In the genomic region with DNA sequence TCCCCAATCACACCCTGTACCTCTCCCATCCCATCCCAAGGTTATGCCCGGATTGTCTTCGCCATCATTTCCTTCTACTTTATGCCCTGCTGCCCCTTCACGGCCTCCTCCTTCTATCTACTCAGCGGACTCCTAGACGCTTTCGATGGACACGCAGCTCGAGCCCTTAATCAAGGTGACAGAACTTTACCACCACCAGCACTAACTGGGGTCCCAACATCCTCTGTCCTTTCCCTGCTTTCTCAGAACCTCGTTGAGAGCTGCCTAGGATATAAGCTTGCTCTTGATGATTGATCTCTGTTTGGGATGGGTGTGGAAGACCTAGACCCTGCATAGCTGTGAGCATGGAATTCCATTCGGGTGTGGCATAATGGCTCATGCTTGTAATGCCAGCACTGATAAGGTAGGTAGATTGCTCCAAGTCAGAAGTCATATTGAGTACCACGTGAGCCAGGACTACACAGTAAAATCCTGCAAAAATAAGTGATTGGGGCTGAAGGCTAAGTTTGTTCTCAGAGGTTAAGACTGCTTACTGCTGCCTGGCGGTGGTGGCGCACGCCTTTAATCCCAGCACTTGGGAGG, we compare ENCODE assay signal across 8 mouse cellular contexts. TPM values are rescaled to one million over a fixed set of nuclear protein-coding genes. Genes with fewer than 3 reads are reported as not detected.
DNase-seq lines count a peak whose midpoint lies in the region; ATAC-seq and TF ChIP-seq lines count a peak whose summit lies in the region.

No protein-coding gene starts in this region.

- 0 out of 2 replicates have a peak, but pooled peaks have one; percentile 40 for ATAC-seq in intestine, embryonic 14.5 days (replicated peaks; ENCODE audit: low FRiP score, low TSS enrichment, low read depth)

- peaks cover 3% of the 10 kb centered on the region for H3K4me1 ChIP-seq in lung, adult 2 months (ENCODE audit: control insufficient read depth, insufficient read depth, low read length)
- H3K4me1 ChIP-seq in intestine, embryonic 14.5 days (replicated peaks; ENCODE audit: control insufficient read depth, insufficient read depth, low read length) = 0 out of 2 replicates have a peak, but pooled peaks cover 5% of the 10 kb centered on the region
- peaks cover 17% of the 10 kb centered on the region for H3K4me1 ChIP-seq in midbrain, embryonic 10.5 days

- peak overlapping the region; percentile 94 for H3K27ac ChIP-seq in intestine, embryonic 14.5 days (ENCODE audit: low read depth)
- peak overlapping the region; percentile 99 for H3K27ac ChIP-seq in midbrain, embryonic 10.5 days (replicated peaks)

- H3K4me3 ChIP-seq in lung, adult 2 months (replicated peaks; ENCODE audit: extremely low read depth, low read depth, low read length) = peak overlapping the region; percentile 72
- H3K4me3 ChIP-seq in intestine, embryonic 14.5 days (ENCODE audit: low read depth, low read length) = peak overlapping the region; percentile 97
- H3K4me3 ChIP-seq in midbrain, embryonic 10.5 days = peak overlapping the region; percentile 99

- no peaks in the 10 kb centered on the region for H3K9me3 ChIP-seq in intestine, embryonic 14.5 days (ENCODE audit: control insufficient read depth, low read length)
- no peaks in the 10 kb centered on the region for H3K9me3 ChIP-seq in midbrain, embryonic 10.5 days (replicated peaks)

- 22% methylated on average over 14 of the region's 14 CpGs for WGBS in lung, adult 2 months
- WGBS in intestine, embryonic 14.5 days = 23% methylated on average over 14 of the region's 14 CpGs
- 29% methylated on average over 14 of the region's 14 CpGs for WGBS in midbrain, embryonic 10.5 days

- TF ChIP-seq CTCF in lung, adult 2 months (IDR thresholded peaks at IDR 0.05; ENCODE audit: insufficient read depth, low read length) = no peak

- H3K9ac ChIP-seq in intestine, embryonic 14.5 days (ENCODE audit: low read length) = peak overlapping the region; percentile 94

- no peaks in the 10 kb centered on the region for H3K27me3 ChIP-seq in intestine, embryonic 14.5 days (replicated peaks; ENCODE audit: control insufficient read depth, insufficient read depth, low read length)
- no peaks in the 10 kb centered on the region for H3K27me3 ChIP-seq in midbrain, embryonic 10.5 days (ENCODE audit: low read depth, poor library complexity, severe bottlenecking)

- peaks cover 35% of the 10 kb centered on the region for H3K36me3 ChIP-seq in intestine, embryonic 14.5 days (ENCODE audit: control insufficient read depth, insufficient read depth, low read length)
- H3K36me3 ChIP-seq in midbrain, embryonic 10.5 days = peaks cover 39% of the 10 kb centered on the region

- H3K4me2 ChIP-seq in intestine, embryonic 14.5 days (ENCODE audit: low read length) = peak overlapping the region; percentile 66

- DNase-seq in lung, adult 2 months = peak; percentile 39
- no peak for DNase-seq in lung, postnatal 25 days (ENCODE audit: low spot score)
- peak; percentile 28 for DNase-seq in c-Kit-positive CD71-positive TER-119-negative erythroid progenitor cells, embryonic 14.5 days (ENCODE audit: low read depth)
- peak; percentile 71 for DNase-seq in intestine, embryonic 14.5 days (ENCODE audit: low spot score)
- DNase-seq in midbrain, embryonic 10.5 days (ENCODE audit: low spot score) = no peak
- no peak for DNase-seq in gastrocnemius, adult 8-10 months (ENCODE audit: low spot score in 2 of 2)
- DNase-seq in B cell, adult 2 months = no peak
- no peak for DNase-seq in embryo, embryonic 11 days

- no peak for TF ChIP-seq POLR2A in lung, adult 2 months (IDR thresholded peaks at IDR 0.05; ENCODE audit: borderline replicate concordance, extremely low read depth, low read depth, low read length)

RNA-seq across cellular contexts. Expression of a gene that starts 1.1 kb away (rescaled TPM):
- polyA plus RNA-seq in lung, adult 2 months (2012; rRNA removed) = 2.0 and 3.3 TPM in 2 replicates
- 2.2 and 2.5 TPM in 2 replicates for polyA plus RNA-seq in intestine, embryonic 14.5 days (2014; fragmentation: Nextera tagmentation; extraction: Ambion mirVana)
- 0.51 and 1.0 TPM in 2 replicates for polyA plus RNA-seq in midbrain, embryonic 10.5 days (2016; fragmentation: Nextera tagmentation; extraction: Ambion mirVana)
- under 1 TPM in 1 of 4 experiments, not detected in 3; 0.24 TPM for total RNA-seq in gastrocnemius, adult 8-10 months (2022)

RNA-seq across cellular contexts. Expression of a gene that starts 1.3 kb away (rescaled TPM):
- 321 and 332 TPM in 2 replicates for polyA plus RNA-seq in lung, adult 2 months (2012; rRNA removed)
- 105 and 109 TPM in 2 replicates for polyA plus RNA-seq in intestine, embryonic 14.5 days (2014; fragmentation: Nextera tagmentation; extraction: Ambion mirVana)
- polyA plus RNA-seq in midbrain, embryonic 10.5 days (2016; fragmentation: Nextera tagmentation; extraction: Ambion mirVana) = 89.2 and 99.8 TPM in 2 replicates
- total RNA-seq in gastrocnemius, adult 8-10 months (2022) = 10 to 100 TPM; 27.4 to 34.9 (median 33.3) TPM

RNA-seq across cellular contexts. Expression of a gene that starts 26.6 kb away (rescaled TPM):
- polyA plus RNA-seq in lung, adult 2 months (2012; rRNA removed) = 1.0 TPM in 2 replicates
- polyA plus RNA-seq in intestine, embryonic 14.5 days (2014; fragmentation: Nextera tagmentation; extraction: Ambion mirVana) = 3.2 and 3.8 TPM in 2 replicates
- polyA plus RNA-seq in midbrain, embryonic 10.5 days (2016; fragmentation: Nextera tagmentation; extraction: Ambion mirVana) = 2.0 and 4.6 TPM in 2 replicates
- total RNA-seq in gastrocnemius, adult 8-10 months (2022) = 1 to 10 TPM in 1 of 4 experiments, under 1 TPM in 3; 0.19 to 1.1 (median 0.51) TPM

RNA-seq across cellular contexts. Expression of a gene that starts 27.6 kb away (rescaled TPM):
- not detected in 2 replicates for polyA plus RNA-seq in lung, adult 2 months (2012; rRNA removed)
- 0.39 and 0.65 TPM in 2 replicates for polyA plus RNA-seq in intestine, embryonic 14.5 days (2014; fragmentation: Nextera tagmentation; extraction: Ambion mirVana)
- polyA plus RNA-seq in midbrain, embryonic 10.5 days (2016; fragmentation: Nextera tagmentation; extraction: Ambion mirVana) = 0.25 and 0.76 TPM in 2 replicates
- total RNA-seq in gastrocnemius, adult 8-10 months (2022) = not detected

RNA-seq across cellular contexts. Expression of a gene that starts 37.5 kb away (rescaled TPM):
- polyA plus RNA-seq in lung, adult 2 months (2012; rRNA removed) = 82.2 and 125 TPM in 2 replicates
- 27.4 and 29.6 TPM in 2 replicates for polyA plus RNA-seq in intestine, embryonic 14.5 days (2014; fragmentation: Nextera tagmentation; extraction: Ambion mirVana)
- polyA plus RNA-seq in midbrain, embryonic 10.5 days (2016; fragmentation: Nextera tagmentation; extraction: Ambion mirVana) = 3.0 and 5.2 TPM in 2 replicates
- 10 to 100 TPM; 26.7 to 48.3 (median 34.8) TPM for total RNA-seq in gastrocnemius, adult 8-10 months (2022)

Comparison
In these comparisons a context has a peak if more than half of its experiments do, and no peak if none do; other contexts are left out.
1. DNase-seq: peak in lung, adult 2 months (single experiment), c-Kit-positive CD71-positive TER-119-negative erythroid progenitor cells, embryonic 14.5 days (single experiment) and intestine, embryonic 14.5 days (single experiment); none in lung, postnatal 25 days (single experiment), midbrain, embryonic 10.5 days (single experiment), gastrocnemius, adult 8-10 months (0 of 2), B cell, adult 2 months (0 of 2) and embryo, embryonic 11 days (single experiment).
2. Peak in every context shown above with its lines, with median percentiles within 50 percentile points of each other: H3K4me3 ChIP-seq.